Mouse (Mus musculus): ENCODE measurements around the gene Rin2. TPM values are rescaled to one million over a fixed set of nuclear protein-coding genes. Genes with fewer than 3 reads are reported as not detected.

The Rin2 gene
- polyA plus RNA-seq, 1 experiment, result 17.8 TPM

DNA sequence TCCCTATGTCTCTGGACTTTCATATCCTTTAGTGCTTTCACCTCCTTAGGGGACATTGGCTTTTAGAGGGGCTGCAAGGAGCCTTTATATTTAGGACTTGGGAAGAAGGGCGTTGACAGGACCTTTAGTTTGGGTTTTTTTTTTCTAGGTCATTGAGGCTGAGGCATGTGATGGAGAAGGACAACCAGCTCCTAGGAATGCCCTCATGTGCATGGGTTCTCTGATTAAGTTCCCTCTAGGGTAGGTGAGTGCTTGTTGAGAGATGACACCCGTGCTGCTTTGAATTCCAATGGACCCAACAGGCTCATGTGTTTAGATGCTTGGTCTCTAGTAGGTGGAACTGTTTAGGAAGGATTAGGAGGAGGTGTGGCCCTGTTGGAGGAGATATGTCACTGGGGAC is 1.9 kb downstream of the Rin2 start:
- 77% methylated on average over 2 of the region's 2 CpGs for WGBS
- H3K27ac ChIP-seq (ENCODE audit: control insufficient read depth, insufficient read depth, low read depth, low read length, poor library complexity), result no peak overlapping the region
- no peak for TF ChIP-seq CTCF (IDR thresholded peaks at IDR 0.05; ENCODE audit: control insufficient read depth, insufficient read depth, low read length)
- no peak for TF ChIP-seq POLR2A (IDR thresholded peaks at IDR 0.05; ENCODE audit: borderline replicate concordance, control insufficient read depth, low read depth, low read length)
- no peaks in the 10 kb centered on the region for H3K4me1 ChIP-seq (ENCODE audit: control insufficient read depth, insufficient read depth, low read length)
- no peak overlapping the region for H3K4me3 ChIP-seq (replicated peaks; ENCODE audit: control insufficient read depth, low read depth, low read length)

- no peak overlapping the region for H3K4me3 ChIP-seq (replicated peaks; ENCODE audit: control insufficient read depth, low read depth, low read length)
- 88% methylated on average over 2 of the region's 2 CpGs for WGBS
- no peak overlapping the region for H3K27ac ChIP-seq (ENCODE audit: control insufficient read depth, insufficient read depth, low read depth, low read length, poor library complexity)
- TF ChIP-seq CTCF (IDR thresholded peaks at IDR 0.05; ENCODE audit: control insufficient read depth, insufficient read depth, low read length), result no peak
- no peak for TF ChIP-seq POLR2A (IDR thresholded peaks at IDR 0.05; ENCODE audit: borderline replicate concordance, control insufficient read depth, low read depth, low read length)
- no peaks in the 10 kb centered on the region; the same call in 1 of the 2 replicates for H3K4me1 ChIP-seq (ENCODE audit: control insufficient read depth, insufficient read depth, low read length)
Observed at GRCm38 (mm10) chr2:145680141-145680540, 5.1 kb downstream of the Rin2 start.

DNA sequence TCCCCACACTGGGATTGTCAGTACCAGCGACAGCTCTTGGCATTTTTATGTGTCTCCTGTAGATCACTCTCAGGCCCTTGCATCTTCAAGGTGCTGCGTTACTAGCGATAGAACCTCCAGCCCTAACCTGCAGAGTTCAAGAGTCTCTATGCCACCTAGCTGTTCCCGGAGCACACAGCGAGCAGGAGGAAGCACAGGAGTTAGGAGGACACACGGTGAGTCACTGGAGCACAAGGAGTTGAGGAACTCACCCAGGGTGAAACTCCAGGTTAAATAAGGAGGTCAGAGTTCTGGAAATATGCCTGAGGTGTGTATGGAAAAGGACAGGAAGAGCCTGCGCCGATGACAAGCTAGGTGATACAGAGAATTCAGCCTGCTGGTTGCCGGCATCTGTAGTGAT is 5.7 kb downstream of the Rin2 start:
- TF ChIP-seq CTCF (IDR thresholded peaks at IDR 0.05; ENCODE audit: control insufficient read depth, insufficient read depth, low read length) (no peak), POLR2A (IDR thresholded peaks at IDR 0.05; ENCODE audit: borderline replicate concordance, control insufficient read depth, low read depth, low read length) (no peak)
- WGBS, result 82% methylated on average over 9 of the region's 9 CpGs
- H3K4me1 ChIP-seq (ENCODE audit: control insufficient read depth, insufficient read depth, low read length), result no peaks in the 10 kb centered on the region; the same call in 1 of the 2 replicates
- no peak overlapping the region for H3K27ac ChIP-seq (ENCODE audit: control insufficient read depth, insufficient read depth, low read depth, low read length, poor library complexity)
- no peak overlapping the region for H3K4me3 ChIP-seq (replicated peaks; ENCODE audit: control insufficient read depth, low read depth, low read length)

DNA sequence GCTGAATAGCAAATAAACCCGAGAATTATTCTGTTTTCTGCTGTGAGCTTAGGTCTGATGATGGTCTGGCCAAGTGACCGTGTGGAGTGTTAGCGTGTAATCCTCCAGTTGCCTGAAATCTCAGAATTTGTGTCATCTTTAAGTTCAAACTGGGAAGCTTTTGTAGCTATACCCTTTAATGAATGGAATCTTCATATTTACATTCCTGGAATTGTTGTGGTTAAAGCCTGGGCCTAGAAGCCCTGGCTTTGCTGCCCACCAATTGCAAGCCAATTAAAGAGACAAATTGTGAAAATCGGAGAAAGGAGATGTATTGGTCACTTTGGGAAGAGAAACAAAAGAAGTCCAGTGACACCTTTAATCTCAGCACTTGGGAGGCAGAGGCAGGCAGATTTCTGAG is 6.6 kb downstream of the Rin2 start:
- 80% methylated on average over 4 of the region's 4 CpGs for WGBS
- no peak overlapping the region for H3K4me3 ChIP-seq (replicated peaks; ENCODE audit: control insufficient read depth, low read depth, low read length)
- TF ChIP-seq CTCF (IDR thresholded peaks at IDR 0.05; ENCODE audit: control insufficient read depth, insufficient read depth, low read length) (no peak), POLR2A (IDR thresholded peaks at IDR 0.05; ENCODE audit: borderline replicate concordance, control insufficient read depth, low read depth, low read length) (no peak)
- no peak overlapping the region for H3K27ac ChIP-seq (ENCODE audit: control insufficient read depth, insufficient read depth, low read depth, low read length, poor library complexity)
- H3K4me1 ChIP-seq (ENCODE audit: control insufficient read depth, insufficient read depth, low read length), result no peaks in the 10 kb centered on the region; the same call in 1 of the 2 replicates

DNA sequence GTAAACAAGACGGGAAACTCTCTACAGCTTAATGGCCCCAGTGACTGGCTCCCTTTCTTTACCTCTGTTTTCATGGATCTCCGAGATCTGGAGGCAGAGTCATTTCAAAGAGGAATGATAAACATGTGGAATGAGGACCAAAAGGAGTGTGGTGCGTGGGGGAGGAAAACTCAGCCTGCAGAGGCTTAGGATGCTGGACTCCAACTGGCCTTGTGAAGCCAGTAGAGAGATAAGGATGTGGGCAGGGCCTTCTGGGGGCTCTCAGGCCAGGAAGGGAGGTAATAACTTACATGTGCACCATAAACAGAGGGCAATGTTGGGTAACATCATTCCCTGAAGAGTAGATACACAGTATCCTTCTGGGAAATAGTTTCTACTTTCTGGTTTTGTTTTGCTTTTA is 7.9 kb downstream of the Rin2 start:
- WGBS, result 78% methylated on average over 3 of the region's 3 CpGs
- TF ChIP-seq CTCF (IDR thresholded peaks at IDR 0.05; ENCODE audit: control insufficient read depth, insufficient read depth, low read length), result no peak
- TF ChIP-seq POLR2A (IDR thresholded peaks at IDR 0.05; ENCODE audit: borderline replicate concordance, control insufficient read depth, low read depth, low read length), result no peak
- H3K27ac ChIP-seq (ENCODE audit: control insufficient read depth, insufficient read depth, low read depth, low read length, poor library complexity), result no peak overlapping the region
- no peak overlapping the region for H3K4me3 ChIP-seq (replicated peaks; ENCODE audit: control insufficient read depth, low read depth, low read length)
- H3K4me1 ChIP-seq (ENCODE audit: control insufficient read depth, insufficient read depth, low read length), result no peaks in the 10 kb centered on the region; the same call in 1 of the 2 replicates

DNA sequence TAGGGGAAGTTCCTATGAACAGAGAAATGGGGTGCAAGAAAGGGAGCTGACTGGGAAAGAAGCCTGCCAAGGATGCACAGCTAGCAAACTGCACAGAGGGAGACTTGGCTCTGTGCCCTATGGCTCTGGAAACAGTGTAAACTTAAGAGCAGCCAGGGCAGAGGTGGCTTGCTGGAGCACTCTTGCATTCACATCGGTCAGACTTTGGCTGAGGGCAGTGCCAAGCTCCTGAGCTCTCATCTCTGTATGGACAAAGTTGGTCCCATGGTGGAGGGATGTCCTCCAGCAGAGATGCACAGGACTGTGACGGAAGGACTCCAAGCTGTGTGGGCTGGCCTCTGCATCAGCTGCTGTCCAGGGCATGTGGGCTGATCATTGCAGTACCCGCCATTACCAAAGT is 8.5 kb downstream of the Rin2 start:
- 80% methylated on average over 3 of the region's 3 CpGs for WGBS
- no peak for TF ChIP-seq POLR2A (IDR thresholded peaks at IDR 0.05; ENCODE audit: borderline replicate concordance, control insufficient read depth, low read depth, low read length)
- TF ChIP-seq CTCF (IDR thresholded peaks at IDR 0.05; ENCODE audit: control insufficient read depth, insufficient read depth, low read length), result no peak

DNA sequence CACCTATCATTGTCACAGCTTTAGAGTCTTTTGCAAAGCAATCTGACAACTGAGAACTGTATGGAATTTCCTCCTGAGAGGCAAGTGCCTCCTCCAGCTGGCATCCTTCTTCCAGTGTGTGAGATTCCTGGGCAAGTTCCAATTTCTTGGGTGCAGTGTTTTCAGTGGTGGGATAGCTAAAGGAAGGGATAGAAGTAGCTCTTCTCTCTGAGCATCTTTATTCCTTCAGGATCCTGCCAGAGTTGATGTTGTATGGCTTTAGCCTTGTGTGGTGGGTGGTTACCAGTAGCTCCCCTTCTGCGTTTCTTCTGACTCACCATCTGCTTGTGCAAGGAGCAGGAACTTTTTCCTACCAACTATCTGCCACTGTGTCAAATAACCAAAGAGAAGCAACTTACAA is 9.1 kb downstream of the Rin2 start:
- TF ChIP-seq CTCF (IDR thresholded peaks at IDR 0.05; ENCODE audit: control insufficient read depth, insufficient read depth, low read length) (no peak), POLR2A (IDR thresholded peaks at IDR 0.05; ENCODE audit: borderline replicate concordance, control insufficient read depth, low read depth, low read length) (no peak)
- H3K27ac ChIP-seq (ENCODE audit: control insufficient read depth, insufficient read depth, low read depth, low read length, poor library complexity), result no peak overlapping the region
- WGBS, result 42% methylated on average over 1 of the region's 1 CpGs
- no peak overlapping the region for H3K4me3 ChIP-seq (replicated peaks; ENCODE audit: control insufficient read depth, low read depth, low read length)
- no peaks in the 10 kb centered on the region; the same call in 1 of the 2 replicates for H3K4me1 ChIP-seq (ENCODE audit: control insufficient read depth, insufficient read depth, low read length)

More for the DNA sequence above, 8.5 kb downstream of the Rin2 start:
- Histone ChIP-seq H3K27ac (ENCODE audit: control insufficient read depth, insufficient read depth, low read depth, low read length, poor library complexity) (no peak overlapping the region), H3K4me3 (replicated peaks; ENCODE audit: control insufficient read depth, low read depth, low read length) (no peak overlapping the region), H3K4me1 (ENCODE audit: control insufficient read depth, insufficient read depth, low read length) (no peaks in the 10 kb centered on the region; the same call in 1 of the 2 replicates)

GRCm38 (mm10) chr2:145684891-145685290 is 9.9 kb downstream of the Rin2 start:
- Histone ChIP-seq H3K4me3 (replicated peaks; ENCODE audit: control insufficient read depth, low read depth, low read length) (no peak overlapping the region), H3K27ac (ENCODE audit: control insufficient read depth, insufficient read depth, low read depth, low read length, poor library complexity) (no peak overlapping the region), H3K4me1 (ENCODE audit: control insufficient read depth, insufficient read depth, low read length) (no peaks in the 10 kb centered on the region; the same call in 1 of the 2 replicates)
- 20% methylated on average over 8 of the region's 8 CpGs for WGBS
- TF ChIP-seq POLR2A (IDR thresholded peaks at IDR 0.05; ENCODE audit: borderline replicate concordance, control insufficient read depth, low read depth, low read length) (no peak), CTCF (IDR thresholded peaks at IDR 0.05; ENCODE audit: control insufficient read depth, insufficient read depth, low read length) (no peak)

- TF ChIP-seq CTCF (IDR thresholded peaks at IDR 0.05; ENCODE audit: control insufficient read depth, insufficient read depth, low read length) (no peak), POLR2A (IDR thresholded peaks at IDR 0.05; ENCODE audit: borderline replicate concordance, control insufficient read depth, low read depth, low read length) (no peak)
- no peaks in the 10 kb centered on the region; the same call in 1 of the 2 replicates for H3K4me1 ChIP-seq (ENCODE audit: control insufficient read depth, insufficient read depth, low read length)
- WGBS, result 76% methylated on average over 4 of the region's 4 CpGs
- no peak overlapping the region for H3K4me3 ChIP-seq (replicated peaks; ENCODE audit: control insufficient read depth, low read depth, low read length)
- H3K27ac ChIP-seq (ENCODE audit: control insufficient read depth, insufficient read depth, low read depth, low read length, poor library complexity), result no peak overlapping the region
Observed at GRCm38 (mm10) chr2:145686017-145686416, 11.0 kb downstream of the Rin2 start.
